Mouse (Mus musculus): ENCODE measurements around the gene Gm10188.
A peak's percentile ranks its signal among the peaks of the same experiment; 100 is the strongest.

GRCm38 (mm10) chr1:132190621-132191092 is 38.9 kb downstream of the Gm10188 start:
- TF ChIP-seq CTCF (IDR thresholded peaks at IDR 0.05; ENCODE audit: borderline replicate concordance, extremely low read depth, insufficient read depth, insufficient read length): 0 out of 2 replicates have a peak, but pooled peaks have one; percentile 15
- TF ChIP-seq POLR2A (IDR thresholded peaks at IDR 0.05; ENCODE audit: borderline replicate concordance, extremely low read depth, insufficient read depth, insufficient read length, poor library complexity, severe bottlenecking): no peak
